Mouse (Mus musculus) bone marrow, adult 2 months (tissue): ENCODE measurements at regions not wholly inside any gene's neighbourhood (a gene's known extent, or its start where the extent isn't known, plus 50 kb on each side); places are given as distances from the start of the nearest gene placed in this dataset.

Experiments
- CTCF ChIP-seq: fragments of 200-500 bp; IDR thresholded peaks from 2 replicates; pipeline ENCODE4 v1.5.1; 2011; ENCODE audit warnings: low read length, control low read depth; ENCODE audit not compliant: control insufficient read depth, insufficient read depth
- POLR2A ChIP-seq: fragments of 200-500 bp; IDR thresholded peaks from 2 replicates; pipeline ENCODE4 v1.6.1; 2011; ENCODE audit warnings: low read depth, mild to moderate bottlenecking, control low read depth, low read length, borderline replicate concordance; ENCODE audit not compliant: control insufficient read depth

- no peak for TF ChIP-seq CTCF
- TF ChIP-seq POLR2A, result no peak
Observed at GRCm38 (mm10) chr5:64487698-64488398, 315.3 kb upstream of the Klf3 start.
